9 mouse cellular contexts compared by ENCODE assay signal in genomic region chr16:35061017-35061416, GRCm38 (mm10). TPM values are rescaled to one million over a fixed set of nuclear protein-coding genes. Genes with fewer than 3 reads are reported as not detected.
DNase-seq lines count a peak whose midpoint lies in the region.
"Had no signal": no experiment of that assay in that cellular context is flagged by ENCODE, and none has a peak within 500 bp of the region (broad histone marks: within the 10 kb centered on the region; RNA-seq: fewer than 3 reads in every experiment).

No protein-coding gene starts in this region.

- DNase-seq in adrenal gland, postnatal 10 days = peak; percentile 24
- DNase-seq in adrenal gland, adult 2 months = no peak
- DNase-seq in kidney, postnatal 10 days = peak; percentile 51
- DNase-seq in kidney, adult 18-20 months = no peak
- peak; percentile 50 for DNase-seq in testis, postnatal 10 days (ENCODE audit: low spot score)
- no peak for DNase-seq in testis, postnatal 14 days (ENCODE audit: low spot score)
- peak; percentile 47 for DNase-seq in retina, postnatal 1 day
- no peak for DNase-seq in cerebellum, postnatal 36 days
- DNase-seq: adrenal gland, postnatal 25 days had no signal

RNA-seq across cellular contexts. Expression of gene Hacd2, which starts 38.8 kb away (rescaled TPM):
- 10 to 100 TPM; 33.2 to 50.3 TPM for total RNA-seq in adrenal gland, postnatal 10 days (2021)
- 10 to 100 TPM; 65.5 to 84.7 TPM for total RNA-seq in adrenal gland, adult 2 months (2021)
- polyA plus RNA-seq in adrenal gland, adult 2 months (2012; rRNA removed) = 8.1 and 18.4 TPM in 2 replicates

Comparison
In these comparisons a context has a peak if more than half of its experiments do, and no peak if none do; other contexts are left out.
1. DNase-seq: peak in adrenal gland, postnatal 10 days (single experiment), kidney, postnatal 10 days (single experiment), testis, postnatal 10 days (single experiment) and retina, postnatal 1 day (single experiment); none in adrenal gland, adult 2 months (single experiment), kidney, adult 18-20 months (single experiment), testis, postnatal 14 days (single experiment) and cerebellum, postnatal 36 days (0 of 2).